Mouse (Mus musculus) limb, embryonic 15.5 days (tissue): ENCODE data around the gene Rab7. TPM values are rescaled to one million over a fixed set of nuclear protein-coding genes. Genes with fewer than 3 reads are reported as not detected.
"Not testable (repeated sequence)": the region's sequence is repeated elsewhere in the genome, so short reads cannot be mapped to it uniquely, and the experiment has no call there.

Experiments
- ATAC-seq: fragments of 200-750 bp; cut with Nextera tagmentation; 2 replicates; pipeline ENCODE4 v1.8.0; 2017; ENCODE audit warnings: low read depth, moderate TSS enrichment; ENCODE audit not compliant: insufficient number of reproducible peaks, low FRiP score, low TSS enrichment
- H3K27ac ChIP-seq: fragments of 300-500 bp; sonication (generic); 2 replicates; pipeline ENCODE4 v1.5.1; 2015; ENCODE audit warnings: moderate library complexity, mild to moderate bottlenecking, inconsistent platforms
- H3K27me3 ChIP-seq: fragments of 300-500 bp; sonication (generic); 2 replicates; pipeline ENCODE4 v1.6.1; 2015; ENCODE audit warnings: inconsistent platforms
- H3K36me3 ChIP-seq: fragments of 300-500 bp; sonication (generic); 2 replicates; pipeline ENCODE4 v1.6.1; 2015; ENCODE audit warnings: inconsistent platforms
- H3K4me1 ChIP-seq: fragments of 300-500 bp; sonication (generic); 2 replicates; pipeline ENCODE4 v1.6.1; 2015; ENCODE audit warnings: inconsistent platforms
- H3K4me2 ChIP-seq: fragments of 300-500 bp; sonication (generic); 2 replicates; pipeline ENCODE4 v1.6.1; 2015; ENCODE audit warnings: mild to moderate bottlenecking, inconsistent platforms
- H3K4me3 ChIP-seq: fragments of 300-500 bp; sonication (generic); 2 replicates; pipeline ENCODE4 v1.5.1; 2015; ENCODE audit warnings: mild to moderate bottlenecking, inconsistent platforms
- H3K9ac ChIP-seq: fragments of 300-500 bp; sonication (generic); 2 replicates; pipeline ENCODE4 v1.6.1; 2015; ENCODE audit warnings: inconsistent platforms
- H3K9me3 ChIP-seq: fragments of 300-500 bp; sonication (generic); 2 replicates; pipeline ENCODE4 v1.6.1; 2016; ENCODE audit warnings: inconsistent platforms
- WGBS: fragments of 180-500 bp; shearing (Covaris S2); methylation state at CpG from one replicate; pipeline ENCODE4 v1.1.7; 2015; 5-methylcytosine and 5-hydroxymethylcytosine counted together
- polyA plus RNA-seq: library from polyadenylated mRNA; unstranded; fragments of >200 nt; fragmentation: Nextera tagmentation; extraction: Ambion mirVana; gene quantifications from 2 replicates; pipeline ENCODE4 v1.2.1, GENCODE M21; 2015

The Rab7 gene
- polyA plus RNA-seq, 1 experiment from 2014 or later = 221 TPM

GRCm38 (mm10) chr6:87993790-87994571, 51.1 kb downstream of the Rab7 start:
- Histone ChIP-seq H3K4me2 (peak overlapping the region; percentile 54), H3K27ac (peak overlapping the region; percentile 74), H3K9ac (0 out of 2 replicates have a peak overlapping the region, but pooled peaks have one; percentile 8), H3K9me3 (no peaks in the 10 kb centered on the region), H3K4me1 (peaks cover 25% of the 10 kb centered on the region), H3K4me3 (peak overlapping the region; percentile 33), H3K27me3 (no peaks in the 10 kb centered on the region), H3K36me3 (peaks cover 14% of the 10 kb centered on the region)
- 5% methylated on average over 18 of the region's 18 CpGs for WGBS
- 0 out of 2 replicates have a peak, but pooled peaks have one; percentile 28 for ATAC-seq

- Histone ChIP-seq H3K4me3 (no peak overlapping the region), H3K27ac (no peak overlapping the region), H3K4me2 (no peak overlapping the region), H3K9me3 (no peaks in the 10 kb centered on the region), H3K27me3 (no peaks in the 10 kb centered on the region), H3K36me3 (peaks cover 10% of the 10 kb centered on the region; the same call in 1 of the 2 replicates), H3K9ac (no peak overlapping the region), H3K4me1 (peaks cover 23% of the 10 kb centered on the region)
- ATAC-seq = no peak
- WGBS = 38% methylated on average over 6 of the region's 6 CpGs
Observed at GRCm38 (mm10) chr6:87992733-87993132, 52.3 kb downstream of the Rab7 start.

- ATAC-seq = no peak
- 72% methylated on average over 1 of the region's 1 CpGs for WGBS
- H3K4me1 ChIP-seq = peaks cover 23% of the 10 kb centered on the region
Observed at GRCm38 (mm10) chr6:87991886-87992285, 53.2 kb downstream of the Rab7 start.

GRCm38 (mm10) chr6:87991216-87991615, 53.9 kb downstream of the Rab7 start:
- H3K27ac ChIP-seq = no peak overlapping the region
- H3K36me3 ChIP-seq = peaks cover 16% of the 10 kb centered on the region; the same call in 1 of the 2 replicates
- no peak overlapping the region for H3K9ac ChIP-seq
- H3K4me2 ChIP-seq = no peak overlapping the region
- ATAC-seq = no peak
- peaks cover 23% of the 10 kb centered on the region for H3K4me1 ChIP-seq
- no peaks in the 10 kb centered on the region for H3K27me3 ChIP-seq
- no peaks in the 10 kb centered on the region for H3K9me3 ChIP-seq
- 81% methylated on average over 4 of the region's 4 CpGs for WGBS
- H3K4me3 ChIP-seq = no peak overlapping the region

More at GRCm38 (mm10) chr6:87991886-87992285, 53.2 kb downstream of the Rab7 start:
- Histone ChIP-seq H3K27ac (no peak overlapping the region), H3K27me3 (no peaks in the 10 kb centered on the region), H3K9me3 (no peaks in the 10 kb centered on the region), H3K4me2 (no peak overlapping the region), H3K36me3 (peaks cover 16% of the 10 kb centered on the region; the same call in 1 of the 2 replicates), H3K9ac (no peak overlapping the region), H3K4me3 (no peak overlapping the region)

GRCm38 (mm10) chr6:87982506-87982905, 62.6 kb downstream of the Rab7 start:
- Histone ChIP-seq H3K9ac (no peak overlapping the region), H3K4me2 (peak overlapping the region; percentile 76), H3K4me1 (peaks cover 24% of the 10 kb centered on the region), H3K36me3 (peaks cover 22% of the 10 kb centered on the region), H3K9me3 (no peaks in the 10 kb centered on the region), H3K4me3 (peak overlapping the region; percentile 83), H3K27me3 (no peaks in the 10 kb centered on the region), H3K27ac (peak overlapping the region; percentile 91; the same call in 1 of the 2 replicates)
- no peak for ATAC-seq
- 50% methylated on average over 9 of the region's 9 CpGs for WGBS

GRCm38 (mm10) chr6:87981547-87982256, 63.4 kb downstream of the Rab7 start, which contains the start of gene H1fx:
Gene H1fx, minus strand, starts transcription at chr6:87981637.
- Histone ChIP-seq H3K4me3 (peak within 1 kb of the TSS; percentile 83), H3K27me3 (no peaks in the 10 kb centered on the region), H3K4me1 (peaks cover 24% of the 10 kb centered on the region), H3K4me2 (peak within 1 kb of the TSS; percentile 76), H3K9me3 (no peaks in the 10 kb centered on the region), H3K36me3 (peaks cover 19% of the 10 kb centered on the region), H3K27ac (peak within 1 kb of the TSS; percentile 91), H3K9ac (peak within 1 kb of the TSS; percentile 77)
- WGBS = 0% methylated on average over 48 of the region's 55 CpGs
- peak; percentile 77 for ATAC-seq

GRCm38 (mm10) chr6:87981030-87981485, 64.0 kb downstream of the Rab7 start:
- under 1% methylated on average over 53 of the region's 56 CpGs for WGBS
- Histone ChIP-seq H3K4me1 (peaks cover 24% of the 10 kb centered on the region), H3K4me3 (peak overlapping the region; percentile 83), H3K9ac (peak overlapping the region; percentile 77), H3K9me3 (no peaks in the 10 kb centered on the region), H3K27ac (peak overlapping the region; percentile 91), H3K4me2 (peak overlapping the region; percentile 76), H3K36me3 (peaks cover 19% of the 10 kb centered on the region), H3K27me3 (no peaks in the 10 kb centered on the region)
- ATAC-seq = 0 out of 2 replicates have a peak, but pooled peaks have one; percentile 1

GRCm38 (mm10) chr6:87980374-87981029, 64.6 kb downstream of the Rab7 start:
- peak overlapping the region; percentile 91 for H3K27ac ChIP-seq
- ATAC-seq = peak; percentile 30; the same call in 1 of the 2 replicates
- peaks cover 19% of the 10 kb centered on the region for H3K36me3 ChIP-seq
- under 1% methylated on average over 64 of the region's 66 CpGs for WGBS
- H3K4me3 ChIP-seq = peak overlapping the region; percentile 83
- H3K4me1 ChIP-seq = peaks cover 24% of the 10 kb centered on the region
- H3K9ac ChIP-seq = peak overlapping the region; percentile 77
- peak overlapping the region; percentile 76 for H3K4me2 ChIP-seq
- no peaks in the 10 kb centered on the region for H3K27me3 ChIP-seq
- H3K9me3 ChIP-seq = no peaks in the 10 kb centered on the region

- H3K9me3 ChIP-seq = no peaks in the 10 kb centered on the region
- H3K27me3 ChIP-seq = no peaks in the 10 kb centered on the region
- peaks cover 13% of the 10 kb centered on the region for H3K36me3 ChIP-seq
- H3K9ac ChIP-seq = no peak overlapping the region
- H3K4me2 ChIP-seq = peak overlapping the region; percentile 76
- no peak for ATAC-seq
- WGBS = 59% methylated on average over 3 of the region's 3 CpGs
- peak overlapping the region; percentile 83 for H3K4me3 ChIP-seq
- peak overlapping the region; percentile 50; the same call in 1 of the 2 replicates for H3K27ac ChIP-seq
- H3K4me1 ChIP-seq = peaks cover 24% of the 10 kb centered on the region
Observed at GRCm38 (mm10) chr6:87979728-87980127, 65.3 kb downstream of the Rab7 start.

- Histone ChIP-seq H3K9me3 (no peaks in the 10 kb centered on the region), H3K27ac (no peak overlapping the region), H3K4me2 (no peak overlapping the region), H3K27me3 (no peaks in the 10 kb centered on the region), H3K36me3 (no peaks in the 10 kb centered on the region), H3K9ac (no peak overlapping the region), H3K4me3 (no peak overlapping the region), H3K4me1 (no peaks in the 10 kb centered on the region)
- WGBS = 24% methylated on average over 2 of the region's 2 CpGs
- no peak for ATAC-seq
Observed at GRCm38 (mm10) chr6:87970041-87970440, 75.0 kb downstream of the Rab7 start.

GRCm38 (mm10) chr6:87962457-87962856, 82.6 kb downstream of the Rab7 start:
- not testable (repeated sequence) for H3K36me3 ChIP-seq, H3K4me2 ChIP-seq, H3K9ac ChIP-seq, ATAC-seq, H3K9me3 ChIP-seq, H3K4me3 ChIP-seq, H3K27ac ChIP-seq, H3K27me3 ChIP-seq, H3K4me1 ChIP-seq
- WGBS = 44% methylated on average over 4 of the region's 4 CpGs
